In the genomic region with DNA sequence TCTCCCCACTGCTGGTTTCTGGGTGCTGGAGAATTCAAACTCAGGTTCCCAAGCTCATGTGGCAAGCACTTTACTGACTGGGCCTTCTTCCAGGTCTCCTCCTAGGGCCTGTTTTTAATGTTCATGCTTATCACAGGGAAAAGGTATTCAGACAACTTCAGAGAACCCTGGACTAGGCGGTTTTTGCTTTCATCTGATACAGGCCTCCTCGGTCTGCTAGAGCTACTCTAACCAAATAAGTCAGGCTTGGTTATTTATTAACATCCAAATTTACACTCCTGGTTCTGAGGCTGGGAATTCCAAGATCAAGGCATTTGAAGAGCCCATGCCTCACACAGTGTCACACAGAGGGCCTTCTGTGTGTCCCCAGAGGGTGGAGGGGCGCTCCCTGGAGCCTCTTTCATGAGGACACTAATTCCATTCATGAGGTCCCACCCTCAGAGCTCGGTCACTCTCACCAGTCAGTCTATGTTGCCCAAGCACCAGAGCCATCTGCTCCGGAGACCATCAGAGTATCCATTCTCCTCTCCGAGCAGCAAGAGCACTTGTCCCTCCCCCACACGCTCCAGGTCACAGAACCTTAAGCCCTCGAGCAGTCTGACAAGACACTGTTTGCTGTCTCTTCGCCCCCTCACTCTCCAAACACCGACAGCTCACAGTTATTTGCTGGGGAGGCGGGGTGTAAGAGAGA, we compare ENCODE assay signal across 11 mouse cellular contexts. TPM values are rescaled to one million over a fixed set of nuclear protein-coding genes. Genes with fewer than 3 reads are reported as not detected.
DNase-seq lines count a peak whose midpoint lies in the region; ATAC-seq lines count a peak whose summit lies in the region.
"Had no signal": no experiment of that assay in that cellular context is flagged by ENCODE, and none has a peak within 500 bp of the region (broad histone marks: within the 10 kb centered on the region; RNA-seq: fewer than 3 reads in every experiment).

No protein-coding gene starts in this region.

- H3K9me3 ChIP-seq in forebrain, embryonic 13.5 days (replicated peaks), result no peaks in the 10 kb centered on the region
- H3K9me3 ChIP-seq in forebrain, embryonic 14.5 days (replicated peaks; ENCODE audit: control insufficient read depth, low read length), result no peaks in the 10 kb centered on the region
- H3K9me3 ChIP-seq in midbrain, embryonic 14.5 days (ENCODE audit: control insufficient read depth, low read length), result no peaks in the 10 kb centered on the region
- no peaks in the 10 kb centered on the region for H3K9me3 ChIP-seq in midbrain, embryonic 16.5 days (replicated peaks; ENCODE audit: control insufficient read depth, low read length, poor library complexity, severe bottlenecking)
- H3K9me3 ChIP-seq in stomach, embryonic 15.5 days, result no peaks in the 10 kb centered on the region
- H3K9me3 ChIP-seq: embryonic facial prominence, embryonic 12.5 days had no signal

- WGBS in forebrain, embryonic 13.5 days, result 22% methylated on average over 11 of the region's 11 CpGs
- WGBS in forebrain, embryonic 14.5 days, result 18% methylated on average over 11 of the region's 11 CpGs
- 19% methylated on average over 11 of the region's 11 CpGs for WGBS in midbrain, embryonic 14.5 days
- WGBS in midbrain, embryonic 16.5 days, result 22% methylated on average over 11 of the region's 11 CpGs
- 15% methylated on average over 11 of the region's 11 CpGs for WGBS in stomach, embryonic 15.5 days

- no peak overlapping the region for H3K4me3 ChIP-seq in forebrain, embryonic 13.5 days
- no peak overlapping the region for H3K4me3 ChIP-seq in forebrain, embryonic 14.5 days (ENCODE audit: low read depth, low read length)
- H3K4me3 ChIP-seq in midbrain, embryonic 14.5 days (replicated peaks; ENCODE audit: low read depth, low read length), result no peak overlapping the region
- H3K4me3 ChIP-seq in midbrain, embryonic 16.5 days (ENCODE audit: low read depth, low read length), result no peak overlapping the region
- H3K4me3 ChIP-seq in stomach, embryonic 15.5 days (replicated peaks), result no peak overlapping the region
- H3K4me3 ChIP-seq: embryonic facial prominence, embryonic 12.5 days; megakaryocyte, embryonic 14.5 days had no signal

- 0 out of 2 replicates have a peak overlapping the region, but pooled peaks have one; percentile 16 for H3K9ac ChIP-seq in forebrain, embryonic 13.5 days
- H3K9ac ChIP-seq in forebrain, embryonic 14.5 days (ENCODE audit: low read length), result no peak overlapping the region
- no peak overlapping the region for H3K9ac ChIP-seq in midbrain, embryonic 14.5 days (replicated peaks; ENCODE audit: low read length)
- H3K9ac ChIP-seq in midbrain, embryonic 16.5 days (ENCODE audit: low read depth, low read length), result no peak overlapping the region
- H3K9ac ChIP-seq in stomach, embryonic 15.5 days, result no peak overlapping the region
- H3K9ac ChIP-seq: embryonic facial prominence, embryonic 12.5 days had no signal

- H3K4me2 ChIP-seq in forebrain, embryonic 13.5 days, result no peak overlapping the region
- H3K4me2 ChIP-seq in forebrain, embryonic 14.5 days (ENCODE audit: low read length), result no peak overlapping the region
- H3K4me2 ChIP-seq in midbrain, embryonic 14.5 days (ENCODE audit: low read length), result no peak overlapping the region
- H3K4me2 ChIP-seq in midbrain, embryonic 16.5 days (ENCODE audit: low read length), result no peak overlapping the region
- H3K4me2 ChIP-seq in stomach, embryonic 15.5 days, result peak overlapping the region; percentile 21; the same call in 1 of the 2 replicates
- H3K4me2 ChIP-seq: embryonic facial prominence, embryonic 12.5 days had no signal

- H3K27ac ChIP-seq in forebrain, embryonic 13.5 days, result no peak overlapping the region
- no peak overlapping the region for H3K27ac ChIP-seq in forebrain, embryonic 14.5 days (ENCODE audit: low read depth, low read length)
- no peak overlapping the region for H3K27ac ChIP-seq in midbrain, embryonic 14.5 days (replicated peaks; ENCODE audit: low read depth, low read length)
- H3K27ac ChIP-seq in midbrain, embryonic 16.5 days (ENCODE audit: low read length), result no peak overlapping the region
- H3K27ac ChIP-seq in stomach, embryonic 15.5 days, result no peak overlapping the region
- H3K27ac ChIP-seq: embryonic facial prominence, embryonic 12.5 days had no signal

- no peak for ATAC-seq in forebrain, embryonic 13.5 days
- ATAC-seq in forebrain, embryonic 14.5 days, result no peak
- ATAC-seq in midbrain, embryonic 14.5 days (ENCODE audit: low FRiP score, low TSS enrichment), result no peak
- ATAC-seq in midbrain, embryonic 16.5 days, result no peak
- ATAC-seq in stomach, embryonic 15.5 days (ENCODE audit: insufficient read depth, low FRiP score, low read depth), result peak; percentile 29; the same call in 1 of the 2 replicates

- no peak for DNase-seq in forebrain, embryonic 14.5 days (ENCODE audit: low spot score)
- peak; percentile 19 for DNase-seq in midbrain, embryonic 14.5 days
- DNase-seq in kidney, postnatal 4 days, result peak; percentile 54 to 73
- DNase-seq in cerebellum, adult 11-12 months, result no peak
- no peak for DNase-seq in heart, adult 8-10 months (ENCODE audit: low spot score)
- DNase-seq: heart, postnatal 14 days had no signal

- peaks cover 11% of the 10 kb centered on the region for H3K4me1 ChIP-seq in forebrain, embryonic 13.5 days
- H3K4me1 ChIP-seq in forebrain, embryonic 14.5 days (ENCODE audit: control insufficient read depth, insufficient read depth, low read length), result peaks cover 9% of the 10 kb centered on the region; the same call in 1 of the 2 replicates
- H3K4me1 ChIP-seq in midbrain, embryonic 14.5 days (ENCODE audit: control insufficient read depth, insufficient read depth, low read length), result peaks cover 10% of the 10 kb centered on the region; the same call in 1 of the 2 replicates
- H3K4me1 ChIP-seq in midbrain, embryonic 16.5 days (ENCODE audit: control insufficient read depth, insufficient read depth, low read length), result peaks cover 7% of the 10 kb centered on the region; the same call in 1 of the 2 replicates
- H3K4me1 ChIP-seq in stomach, embryonic 15.5 days, result peaks cover 32% of the 10 kb centered on the region

- H3K36me3 ChIP-seq in forebrain, embryonic 13.5 days (ENCODE audit: poor library complexity, severe bottlenecking), result no peaks in the 10 kb centered on the region
- H3K36me3 ChIP-seq in forebrain, embryonic 14.5 days (ENCODE audit: control insufficient read depth, insufficient read depth, low read length), result no peaks in the 10 kb centered on the region
- H3K36me3 ChIP-seq in midbrain, embryonic 14.5 days (ENCODE audit: control insufficient read depth, insufficient read depth, low read length), result no peaks in the 10 kb centered on the region
- H3K36me3 ChIP-seq in midbrain, embryonic 16.5 days (ENCODE audit: control insufficient read depth, insufficient read depth, low read length), result no peaks in the 10 kb centered on the region
- H3K36me3 ChIP-seq in stomach, embryonic 15.5 days, result no peaks in the 10 kb centered on the region
- H3K36me3 ChIP-seq: embryonic facial prominence, embryonic 12.5 days had no signal

- peaks cover 67% of the 10 kb centered on the region for H3K27me3 ChIP-seq in forebrain, embryonic 13.5 days
- peaks cover 51% of the 10 kb centered on the region for H3K27me3 ChIP-seq in forebrain, embryonic 14.5 days (replicated peaks; ENCODE audit: control insufficient read depth, insufficient read depth, low read length)
- H3K27me3 ChIP-seq in midbrain, embryonic 14.5 days (ENCODE audit: control insufficient read depth, insufficient read depth, low read length), result peaks cover 40% of the 10 kb centered on the region
- peaks cover 30% of the 10 kb centered on the region for H3K27me3 ChIP-seq in midbrain, embryonic 16.5 days (ENCODE audit: control insufficient read depth, insufficient read depth, low read depth, low read length)
- peaks cover 20% of the 10 kb centered on the region; the same call in 1 of the 2 replicates for H3K27me3 ChIP-seq in stomach, embryonic 15.5 days (replicated peaks)

RNA-seq across cellular contexts. Expression of a gene that starts 2.6 kb away (rescaled TPM):
- 0.34 and 0.36 TPM in 2 replicates for polyA plus RNA-seq in forebrain, embryonic 13.5 days (2015; fragmentation: Nextera tagmentation; extraction: Ambion mirVana)
- 0.27 and 0.38 TPM in 2 replicates for polyA plus RNA-seq in forebrain, embryonic 14.5 days (2014; fragmentation: Nextera tagmentation; extraction: Ambion mirVana)
- polyA plus RNA-seq in midbrain, embryonic 14.5 days (2014; fragmentation: Nextera tagmentation; extraction: Ambion mirVana), result 0.21 and 0.32 TPM in 2 replicates
- 0.26 and 0.40 TPM in 2 replicates for polyA plus RNA-seq in midbrain, embryonic 16.5 days (2015; fragmentation: Nextera tagmentation; extraction: Ambion mirVana)
- 4.5 and 4.8 TPM in 2 replicates for polyA plus RNA-seq in stomach, embryonic 15.5 days (2015; fragmentation: Nextera tagmentation; extraction: Ambion mirVana)
- 1 to 10 TPM in 3 of 4 experiments, under 1 TPM in 1; 0.72 to 1.5 (median 1.4) TPM for total RNA-seq in heart, adult 8-10 months (2022)

RNA-seq across cellular contexts. Expression of a gene that starts 32.3 kb away (rescaled TPM):
- polyA plus RNA-seq in forebrain, embryonic 13.5 days (2015; fragmentation: Nextera tagmentation; extraction: Ambion mirVana), result 29.9 and 36.0 TPM in 2 replicates
- polyA plus RNA-seq in forebrain, embryonic 14.5 days (2014; fragmentation: Nextera tagmentation; extraction: Ambion mirVana), result 26.6 and 27.9 TPM in 2 replicates
- polyA plus RNA-seq in midbrain, embryonic 14.5 days (2014; fragmentation: Nextera tagmentation; extraction: Ambion mirVana), result 36.1 and 39.0 TPM in 2 replicates
- 34.8 and 36.0 TPM in 2 replicates for polyA plus RNA-seq in midbrain, embryonic 16.5 days (2015; fragmentation: Nextera tagmentation; extraction: Ambion mirVana)
- 22.5 and 24.3 TPM in 2 replicates for polyA plus RNA-seq in stomach, embryonic 15.5 days (2015; fragmentation: Nextera tagmentation; extraction: Ambion mirVana)
- 1 to 10 TPM; 3.6 to 6.0 (median 3.9) TPM for total RNA-seq in heart, adult 8-10 months (2022)

RNA-seq across cellular contexts. Expression of a gene that starts 32.5 kb away (rescaled TPM):
- 48.4 and 54.8 TPM in 2 replicates for polyA plus RNA-seq in forebrain, embryonic 13.5 days (2015; fragmentation: Nextera tagmentation; extraction: Ambion mirVana)
- 48.7 and 58.3 TPM in 2 replicates for polyA plus RNA-seq in forebrain, embryonic 14.5 days (2014; fragmentation: Nextera tagmentation; extraction: Ambion mirVana)
- 56.3 and 70.9 TPM in 2 replicates for polyA plus RNA-seq in midbrain, embryonic 14.5 days (2014; fragmentation: Nextera tagmentation; extraction: Ambion mirVana)
- polyA plus RNA-seq in midbrain, embryonic 16.5 days (2015; fragmentation: Nextera tagmentation; extraction: Ambion mirVana), result 64.6 and 66.2 TPM in 2 replicates
- 45.9 and 49.4 TPM in 2 replicates for polyA plus RNA-seq in stomach, embryonic 15.5 days (2015; fragmentation: Nextera tagmentation; extraction: Ambion mirVana)
- 10 to 100 TPM; 13.4 to 18.6 (median 14.7) TPM for total RNA-seq in heart, adult 8-10 months (2022)

RNA-seq across cellular contexts. Expression of a gene that starts 38.6 kb away (rescaled TPM):
- polyA plus RNA-seq in forebrain, embryonic 13.5 days (2015; fragmentation: Nextera tagmentation; extraction: Ambion mirVana), result 9.4 and 9.8 TPM in 2 replicates
- polyA plus RNA-seq in forebrain, embryonic 14.5 days (2014; fragmentation: Nextera tagmentation; extraction: Ambion mirVana), result 16.5 and 22.0 TPM in 2 replicates
- 31.1 and 31.9 TPM in 2 replicates for polyA plus RNA-seq in midbrain, embryonic 14.5 days (2014; fragmentation: Nextera tagmentation; extraction: Ambion mirVana)
- 28.0 and 29.5 TPM in 2 replicates for polyA plus RNA-seq in midbrain, embryonic 16.5 days (2015; fragmentation: Nextera tagmentation; extraction: Ambion mirVana)
- polyA plus RNA-seq in stomach, embryonic 15.5 days (2015; fragmentation: Nextera tagmentation; extraction: Ambion mirVana), result 0.63 and 0.74 TPM in 2 replicates
- under 1 TPM; 0.22 to 0.82 (median 0.50) TPM for total RNA-seq in heart, adult 8-10 months (2022)

Comparison
In these comparisons a context has a peak if more than half of its experiments do, and no peak if none do; other contexts are left out.
1. DNase-seq: peak in midbrain, embryonic 14.5 days (single experiment) and kidney, postnatal 4 days (2 of 2); none in forebrain, embryonic 14.5 days (single experiment), cerebellum, adult 11-12 months (single experiment) and heart, adult 8-10 months (single experiment).